Mouse (Mus musculus): ENCODE measurements at regions not wholly inside any gene's neighbourhood (a gene's known extent, or its start where the extent isn't known, plus 50 kb on each side); places are given as distances from the start of the nearest gene placed in this dataset.

GRCm38 (mm10) chr14:92488247-92488646 is 1402.2 kb downstream of the Pcdh9 start:
- intact Hi-C loops (cut with DNase I) = no loop called here
- DNase-seq (ENCODE audit: low spot score in 2 of 2) = peak; percentile 3 to 22
